Mouse (Mus musculus) thymus, adult 2 months (tissue): ENCODE data around the gene Gria1.

Experiments
- CTCF ChIP-seq: fragments of 200-500 bp; IDR thresholded peaks from 2 replicates; pipeline ENCODE4 v1.5.1; 2012; ENCODE audit warnings: mild to moderate bottlenecking, control low read depth, low read length, moderate library complexity, borderline replicate concordance; ENCODE audit not compliant: control insufficient read depth, poor library complexity, insufficient read depth; ENCODE audit errors: extremely low read depth
- POLR2A ChIP-seq: fragments of 200-500 bp; IDR thresholded peaks from 2 replicates; pipeline ENCODE4 v1.6.1; 2012; ENCODE audit warnings: mild to moderate bottlenecking, low read length, control low read depth, moderate library complexity; ENCODE audit not compliant: control insufficient read depth, poor library complexity, insufficient read depth; ENCODE audit errors: extremely low read depth

GRCm38 (mm10) chr11:57184216-57184615 is 173.0 kb downstream of the Gria1 start:
- no peak for TF ChIP-seq CTCF
- no peak for TF ChIP-seq POLR2A
